Mouse (Mus musculus): ENCODE results near the gene Klhl29.

- TF ChIP-seq POLR2A (IDR thresholded peaks at IDR 0.05; ENCODE audit: insufficient read depth, low read depth, low read length), result no peak
- TF ChIP-seq CTCF (IDR thresholded peaks at IDR 0.05), result no peak
- TF ChIP-seq EP300 (IDR thresholded peaks at IDR 0.05; ENCODE audit: insufficient read depth, low read depth, low read length), result no peak
Observed at GRCm38 (mm10) chr12:5044141-5044540, 331.3 kb downstream of the Klhl29 start.
